Mouse (Mus musculus) stomach, postnatal 0 days (tissue): ENCODE data around the gene Fbxl17.

Experiments
- CTCF ChIP-seq: IDR thresholded peaks from 2 replicates; pipeline ENCODE4 v1.5.1; 2016; ENCODE audit warnings: antibody characterized with exemption, low read depth, mild to moderate bottlenecking, moderate library complexity
- EP300 ChIP-seq: optimal IDR thresholded peaks from 2 replicates; pipeline ENCODE3; 2016; ENCODE audit warnings: antibody characterized with exemption

- TF ChIP-seq CTCF (no peak), EP300 (no peak)
Measured at GRCm38 (mm10) chr17:63423851-63424250, 76.0 kb downstream of the Fbxl17 start.
